Mouse (Mus musculus) forebrain, embryonic 16.5 days (tissue): Measurements from ENCODE around the gene Kat14. TPM values are rescaled to one million over a fixed set of nuclear protein-coding genes. Genes with fewer than 3 reads are reported as not detected.

Source experiments
- ATAC-seq: fragments of 200-750 bp; cut with Nextera tagmentation; 2 replicates; pipeline ENCODE4 v1.8.0; 2017; ENCODE audit warnings: mild to moderate bottlenecking, moderate library complexity
- H3K27ac ChIP-seq: fragments of 300-500 bp; sonication (generic); 2 replicates; pipeline ENCODE4 v1.5.1; 2014; ENCODE audit warnings: low read length, control low read depth
- H3K27me3 ChIP-seq: fragments of 300-500 bp; sonication (generic); replicated peaks from 2 replicates; pipeline ENCODE4 v1.6.1; 2014; ENCODE audit warnings: low read length; ENCODE audit not compliant: control insufficient read depth, insufficient read depth
- H3K36me3 ChIP-seq: fragments of 300-500 bp; sonication (generic); 2 replicates; pipeline ENCODE4 v1.6.1; 2014; ENCODE audit not compliant: control insufficient read depth, insufficient read depth
- H3K4me1 ChIP-seq: fragments of 300-500 bp; sonication (generic); replicated peaks from 2 replicates; pipeline ENCODE4 v1.6.1; 2014; ENCODE audit warnings: low read length; ENCODE audit not compliant: control insufficient read depth, insufficient read depth
- H3K4me2 ChIP-seq: fragments of 300-500 bp; sonication (generic); 2 replicates; pipeline ENCODE4 v1.6.1; 2014; ENCODE audit warnings: mild to moderate bottlenecking, low read length, control low read depth
- H3K4me3 ChIP-seq: fragments of 300-500 bp; sonication (generic); replicated peaks from 2 replicates; pipeline ENCODE4 v1.5.1; 2014; ENCODE audit warnings: mild to moderate bottlenecking, low read length, control low read depth
- H3K9ac ChIP-seq: fragments of 300-500 bp; sonication (generic); replicated peaks from 2 replicates; pipeline ENCODE4 v1.6.1; 2014; ENCODE audit warnings: low read depth, low read length, control low read depth
- H3K9me3 ChIP-seq: fragments of 300-500 bp; sonication (generic); 2 replicates; pipeline ENCODE4 v1.6.1; 2016; ENCODE audit warnings: low read length; ENCODE audit not compliant: control insufficient read depth
- WGBS: fragments of 180-500 bp; shearing (Covaris S2); extraction: QIAGEN DNeasy Blood & Tissue Kit; methylation state at CpG from one replicate; pipeline ENCODE4 v1.1.7; 2014; 5-methylcytosine and 5-hydroxymethylcytosine counted together
- polyA plus RNA-seq: library from polyadenylated mRNA; unstranded; fragments of >200 nt; fragmentation: Nextera tagmentation; extraction: Ambion mirVana; gene quantifications from 2 replicates; pipeline ENCODE4 v1.2.1, GENCODE M21; 2015

Kat14 gene
- polyA plus RNA-seq, 1 experiment from 2014 or later = 28.3 TPM

DNA sequence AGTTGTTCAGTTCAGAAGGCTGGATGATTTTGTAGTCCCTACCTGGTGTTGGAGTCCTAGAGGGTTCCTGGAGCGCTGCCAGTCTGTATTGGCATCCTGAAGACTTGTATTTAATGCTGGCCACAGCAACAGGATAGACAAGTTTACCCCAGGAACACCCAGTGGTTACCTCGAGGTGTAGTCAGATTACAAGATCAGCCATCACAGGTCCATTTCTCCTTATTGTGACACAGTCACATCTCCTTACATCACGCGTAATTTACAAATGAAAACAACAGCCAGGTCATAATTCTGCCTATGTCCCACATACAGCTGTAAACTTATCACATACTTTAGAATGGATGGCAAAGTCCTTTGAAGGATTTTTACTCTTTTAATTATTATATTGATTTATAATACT lies 40.3 kb downstream of the Kat14 start:
- no peak for ATAC-seq
- no peak overlapping the region for H3K27ac ChIP-seq
- no peaks in the 10 kb centered on the region for H3K9me3 ChIP-seq
- H3K9ac ChIP-seq = no peak overlapping the region
- no peaks in the 10 kb centered on the region for H3K27me3 ChIP-seq
- H3K4me2 ChIP-seq = no peak overlapping the region
- H3K36me3 ChIP-seq = peaks cover 22% of the 10 kb centered on the region
- H3K4me1 ChIP-seq = 0 out of 2 replicates have a peak, but pooled peaks cover 2% of the 10 kb centered on the region
- WGBS = 92% methylated on average over 4 of the region's 4 CpGs
- H3K4me3 ChIP-seq = no peak overlapping the region

DNA sequence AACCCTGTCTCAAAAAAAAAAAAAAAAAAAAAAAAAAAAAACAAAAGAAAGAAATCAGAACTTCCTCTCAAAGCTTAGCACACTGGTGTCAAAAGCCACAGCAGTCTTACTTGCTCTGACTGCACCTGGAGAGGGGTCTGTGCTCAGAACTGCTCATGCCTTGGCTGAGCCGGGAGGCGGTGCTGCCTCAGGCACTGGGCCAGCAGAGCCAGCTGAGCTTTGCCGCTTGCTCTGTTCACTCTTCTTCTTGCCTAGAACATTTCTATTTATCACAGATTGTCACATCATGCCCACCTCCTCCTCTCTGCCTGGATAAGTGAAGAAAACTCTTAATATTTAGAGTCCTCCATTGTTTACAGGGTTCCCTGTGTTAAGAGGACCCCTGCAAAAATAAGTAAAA lies 41.8 kb downstream of the Kat14 start:
- H3K4me2 ChIP-seq = no peak overlapping the region
- no peak overlapping the region for H3K27ac ChIP-seq
- no peak overlapping the region for H3K4me3 ChIP-seq
- 66% methylated on average over 3 of the region's 3 CpGs for WGBS
- H3K9me3 ChIP-seq = no peaks in the 10 kb centered on the region
- H3K4me1 ChIP-seq = 0 out of 2 replicates have a peak, but pooled peaks cover 2% of the 10 kb centered on the region
- H3K27me3 ChIP-seq = no peaks in the 10 kb centered on the region
- H3K36me3 ChIP-seq = peaks cover 22% of the 10 kb centered on the region
- ATAC-seq = no peak
- H3K9ac ChIP-seq = no peak overlapping the region

DNA sequence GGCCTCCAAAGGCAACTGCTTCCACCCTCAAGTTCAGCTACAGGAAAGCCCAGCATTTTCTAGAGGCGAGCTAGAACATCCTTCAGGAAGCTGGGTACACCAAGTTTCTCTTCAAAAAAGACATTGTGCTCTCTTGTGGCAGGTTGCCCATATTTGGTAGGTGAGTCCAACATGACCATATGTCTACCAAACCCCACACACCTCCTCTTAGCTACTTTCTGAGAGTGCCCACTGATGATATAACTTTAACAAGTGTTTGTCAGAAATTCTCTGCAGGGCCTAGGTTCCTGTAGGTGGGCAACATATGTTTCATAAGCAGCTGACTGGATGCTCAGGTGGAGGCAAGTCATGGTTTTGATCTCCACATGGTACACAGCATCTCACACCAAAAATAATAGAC lies 45.9 kb downstream of the Kat14 start:
- 95% methylated on average over 1 of the region's 1 CpGs for WGBS
- Histone ChIP-seq H3K9me3 (no peaks in the 10 kb centered on the region), H3K27me3 (no peaks in the 10 kb centered on the region)

DNA sequence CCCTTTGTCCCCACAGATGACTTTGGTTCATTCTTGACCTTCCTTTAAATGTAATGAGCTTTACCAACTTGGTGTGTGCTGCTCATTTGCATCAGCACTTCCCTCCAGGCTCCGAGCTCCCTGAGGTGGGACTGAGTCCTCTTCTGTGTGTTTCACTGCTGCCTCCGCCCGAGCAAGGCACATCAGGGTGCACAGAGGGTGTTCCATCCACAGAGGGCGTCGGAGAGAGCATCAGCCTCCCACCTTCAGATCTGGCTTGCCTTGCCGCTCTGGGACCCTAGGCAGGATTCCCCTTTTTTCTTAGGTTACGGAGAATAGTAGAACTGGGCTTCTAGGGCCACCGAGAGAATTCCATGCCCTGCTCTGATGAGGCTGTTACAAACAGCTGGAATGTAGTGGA lies 48.1 kb downstream of the Kat14 start:
- H3K4me2 ChIP-seq = no peak overlapping the region
- 55% methylated on average over 8 of the region's 8 CpGs for WGBS
- ATAC-seq = no peak
- H3K9me3 ChIP-seq = no peaks in the 10 kb centered on the region
- H3K4me1 ChIP-seq = peaks cover 7% of the 10 kb centered on the region
- H3K27ac ChIP-seq = no peak overlapping the region
- no peak overlapping the region for H3K4me3 ChIP-seq
- H3K27me3 ChIP-seq = no peaks in the 10 kb centered on the region
- H3K36me3 ChIP-seq = peaks cover 6% of the 10 kb centered on the region; the same call in 1 of the 2 replicates
- H3K9ac ChIP-seq = no peak overlapping the region

More for the DNA sequence above, 45.9 kb downstream of the Kat14 start:
- Histone ChIP-seq H3K4me1 (peaks cover 9% of the 10 kb centered on the region), H3K9ac (no peak overlapping the region), H3K36me3 (peaks cover 6% of the 10 kb centered on the region; the same call in 1 of the 2 replicates), H3K4me2 (no peak overlapping the region), H3K27ac (no peak overlapping the region), H3K4me3 (no peak overlapping the region)
- ATAC-seq = no peak

GRCm38 (mm10) chr2:144418062-144418461 lies 49.3 kb downstream of the Kat14 start:
- Histone ChIP-seq H3K27me3 (no peaks in the 10 kb centered on the region), H3K9me3 (no peaks in the 10 kb centered on the region), H3K4me1 (peaks cover 7% of the 10 kb centered on the region), H3K4me2 (no peak overlapping the region), H3K4me3 (no peak overlapping the region), H3K9ac (no peak overlapping the region), H3K27ac (no peak overlapping the region), H3K36me3 (peaks cover 6% of the 10 kb centered on the region; the same call in 1 of the 2 replicates)
- ATAC-seq = peak; percentile 41; the same call in 1 of the 2 replicates
- WGBS = 18% methylated on average over 2 of the region's 2 CpGs

- Histone ChIP-seq H3K4me2 (no peak overlapping the region), H3K9ac (no peak overlapping the region), H3K27ac (no peak overlapping the region), H3K4me3 (no peak overlapping the region), H3K4me1 (peaks cover 7% of the 10 kb centered on the region), H3K36me3 (no peaks in the 10 kb centered on the region), H3K9me3 (no peaks in the 10 kb centered on the region), H3K27me3 (no peaks in the 10 kb centered on the region)
- WGBS = 69% methylated on average over 10 of the region's 10 CpGs
- no peak for ATAC-seq
These were observed 53.4 kb downstream of the Kat14 start for GRCm38 (mm10) chr2:144422094-144422675.

DNA sequence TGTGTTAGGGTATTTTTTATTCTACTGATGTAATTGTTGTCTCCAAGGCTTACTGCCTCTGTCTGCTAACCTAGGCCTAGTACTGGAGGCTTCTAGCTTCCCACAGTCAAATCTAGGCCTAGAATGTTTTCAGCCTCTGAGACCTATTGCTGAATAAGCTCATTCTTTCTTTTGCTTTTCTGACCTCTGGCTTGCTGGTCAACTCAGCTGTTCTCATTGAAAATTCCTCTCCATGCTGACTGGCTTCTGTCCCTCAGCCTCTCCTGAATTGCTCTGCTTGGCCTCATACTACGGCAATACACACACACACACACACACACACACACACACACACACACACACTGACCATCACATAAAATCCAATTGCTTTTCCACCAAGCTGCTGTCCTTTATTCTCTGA lies 57.0 kb downstream of the Kat14 start:
- 88% methylated on average over 1 of the region's 1 CpGs for WGBS
- Histone ChIP-seq H3K27ac (no peak overlapping the region), H3K4me2 (no peak overlapping the region), H3K36me3 (no peaks in the 10 kb centered on the region), H3K9me3 (no peaks in the 10 kb centered on the region), H3K9ac (no peak overlapping the region), H3K4me3 (no peak overlapping the region), H3K27me3 (no peaks in the 10 kb centered on the region), H3K4me1 (no peaks in the 10 kb centered on the region)
- no peak for ATAC-seq

GRCm38 (mm10) chr2:144427852-144428251 lies 59.1 kb downstream of the Kat14 start:
- no peaks in the 10 kb centered on the region for H3K4me1 ChIP-seq
- H3K4me3 ChIP-seq = no peak overlapping the region
- H3K9me3 ChIP-seq = no peaks in the 10 kb centered on the region
- no peak overlapping the region for H3K27ac ChIP-seq
- no peak overlapping the region for H3K9ac ChIP-seq
- 88% methylated on average over 5 of the region's 5 CpGs for WGBS
- ATAC-seq = no peak
- no peaks in the 10 kb centered on the region for H3K27me3 ChIP-seq
- no peaks in the 10 kb centered on the region for H3K36me3 ChIP-seq
- H3K4me2 ChIP-seq = no peak overlapping the region

DNA sequence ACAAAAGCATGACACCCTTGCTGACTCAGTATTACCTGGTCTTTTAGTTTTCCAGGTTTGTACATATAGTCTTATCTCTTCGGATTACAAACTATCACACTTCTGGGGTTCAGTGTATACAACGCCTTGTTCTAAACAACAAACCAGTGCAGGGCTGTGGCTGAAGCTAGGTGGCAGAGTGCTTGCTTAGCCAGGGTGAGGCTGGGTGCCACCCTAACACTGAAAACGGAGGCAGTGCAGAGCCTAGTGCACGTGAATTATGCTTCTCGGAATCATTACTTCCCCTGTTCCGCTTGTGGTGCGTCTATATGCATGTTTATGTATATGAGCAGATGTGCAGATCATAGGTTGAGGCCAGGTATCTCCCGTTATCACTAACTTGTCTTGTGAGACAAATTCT lies 59.9 kb downstream of the Kat14 start:
- no peak for ATAC-seq
- no peaks in the 10 kb centered on the region for H3K9me3 ChIP-seq
- no peak overlapping the region for H3K4me2 ChIP-seq
- H3K9ac ChIP-seq = no peak overlapping the region
- H3K4me1 ChIP-seq = no peaks in the 10 kb centered on the region
- no peaks in the 10 kb centered on the region for H3K36me3 ChIP-seq
- no peak overlapping the region for H3K4me3 ChIP-seq
- 88% methylated on average over 8 of the region's 8 CpGs for WGBS
- no peaks in the 10 kb centered on the region for H3K27me3 ChIP-seq
- H3K27ac ChIP-seq = no peak overlapping the region

DNA sequence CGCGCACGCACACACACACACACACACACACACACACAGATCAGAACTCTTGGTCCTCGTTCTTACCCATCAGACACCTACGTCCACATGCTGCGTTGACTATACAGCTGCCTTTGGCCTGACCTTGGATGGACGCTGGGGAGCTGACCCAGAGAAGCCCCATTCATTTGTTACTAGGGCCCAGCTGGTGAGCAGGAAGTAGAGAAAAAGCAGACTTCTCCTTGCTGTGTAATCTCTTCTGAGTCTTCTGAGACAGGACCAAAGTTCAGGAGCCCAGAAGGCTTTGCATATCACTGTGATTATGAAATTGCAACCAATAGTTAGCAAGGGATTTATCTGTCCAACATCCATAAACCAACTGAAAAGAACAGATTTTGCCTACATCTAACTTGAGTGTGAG lies 60.4 kb downstream of the Kat14 start:
- H3K4me2 ChIP-seq = no peak overlapping the region
- H3K9me3 ChIP-seq = no peaks in the 10 kb centered on the region
- ATAC-seq = no peak
- H3K4me3 ChIP-seq = no peak overlapping the region
- WGBS = 87% methylated on average over 7 of the region's 7 CpGs
- no peak overlapping the region for H3K9ac ChIP-seq
- H3K36me3 ChIP-seq = no peaks in the 10 kb centered on the region
- no peaks in the 10 kb centered on the region for H3K4me1 ChIP-seq
- H3K27me3 ChIP-seq = no peaks in the 10 kb centered on the region
- H3K27ac ChIP-seq = no peak overlapping the region
